Mouse (Mus musculus) brain, embryonic 14.5 days (tissue): Measurements from ENCODE around the gene Scml4.

ENCODE experiments used
- CTCF ChIP-seq: fragments of 200-500 bp; IDR thresholded peaks from 2 replicates; pipeline ENCODE4 v1.5.1; 2012; ENCODE audit warnings: inconsistent platforms, mild to moderate bottlenecking, moderate library complexity, borderline replicate concordance; ENCODE audit not compliant: insufficient read depth, insufficient read length; ENCODE audit errors: extremely low read depth
- POLR2A ChIP-seq: fragments of 200-500 bp; IDR thresholded peaks from 2 replicates; pipeline ENCODE4 v1.6.1; 2012; ENCODE audit warnings: mild to moderate bottlenecking, inconsistent platforms, borderline replicate concordance; ENCODE audit not compliant: poor library complexity, insufficient read depth, insufficient read length, severe bottlenecking; ENCODE audit errors: extremely low read depth

DNA sequence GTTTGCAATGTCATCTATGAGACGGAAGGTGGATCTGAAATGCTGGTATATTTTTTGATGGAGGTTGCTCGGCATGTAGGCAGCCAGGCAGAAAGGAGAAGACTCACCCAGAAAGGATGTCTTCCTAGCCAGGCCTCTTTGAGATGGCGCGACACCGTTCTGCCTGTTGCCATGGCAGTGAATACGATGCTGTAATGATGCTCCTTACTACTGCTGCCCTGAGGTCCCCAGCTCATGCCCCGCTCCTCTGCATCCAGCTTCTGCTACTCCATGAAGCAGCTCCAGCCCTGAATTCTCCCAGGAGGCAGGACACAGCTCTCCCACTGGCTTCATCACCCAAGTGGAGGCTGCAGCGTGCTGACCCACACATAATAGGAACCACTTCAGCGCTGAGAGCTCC is 130.8 kb downstream of the Scml4 start:
- TF ChIP-seq CTCF (no peak), POLR2A (no peak)
